Mouse (Mus musculus) E14TG2a.4 (cell line): Measurements from ENCODE around the gene Gramd1b.

Source experiments
- CTCF ChIP-seq: conservative IDR thresholded peaks from 2 replicates; pipeline ENCODE4 v1.5.1; 2014; ENCODE audit warnings: low read length
- NANOG ChIP-seq: IDR thresholded peaks from 2 replicates; pipeline ENCODE4 v1.6.1; 2014; ENCODE audit warnings: borderline replicate concordance, low read length, mixed read lengths
- POU5F1 ChIP-seq: IDR thresholded peaks from 2 replicates; pipeline ENCODE4 v1.6.1; 2014; ENCODE audit warnings: low read length, borderline replicate concordance

DNA sequence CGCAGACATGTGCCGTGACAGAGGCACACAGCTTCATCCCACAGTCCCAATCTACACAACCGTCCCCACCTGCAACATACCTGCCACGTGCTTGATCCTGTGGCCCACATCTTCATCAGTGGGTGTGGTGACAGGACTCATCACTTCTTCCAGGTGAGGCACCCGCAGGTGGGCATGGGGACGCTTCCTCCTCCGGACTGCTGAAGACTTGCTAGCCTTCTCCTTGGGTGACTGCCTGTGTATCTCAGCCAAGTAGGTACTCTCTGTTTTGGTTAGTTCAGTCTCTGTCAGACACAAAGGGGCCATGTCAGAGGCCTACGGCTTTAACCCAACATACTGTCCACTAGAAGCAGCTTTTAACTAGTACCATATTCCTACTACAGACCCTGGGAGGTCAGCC is 226.9 kb downstream of the Gramd1b start:
- TF ChIP-seq CTCF (no peak), POU5F1 (no peak), NANOG (no peak)
